Mouse (Mus musculus) cerebellum, adult 9-10 months (tissue): ENCODE measurements around the gene Xkrx.
"Not testable (repeated sequence)": the region's sequence is repeated elsewhere in the genome, so short reads cannot be mapped to it uniquely, and the experiment has no call there.

ENCODE experiments used
- DNase-seq: peaks from one replicate; pipeline ENCODE4 v3.0.0; 2022

Xkrx gene

DNA sequence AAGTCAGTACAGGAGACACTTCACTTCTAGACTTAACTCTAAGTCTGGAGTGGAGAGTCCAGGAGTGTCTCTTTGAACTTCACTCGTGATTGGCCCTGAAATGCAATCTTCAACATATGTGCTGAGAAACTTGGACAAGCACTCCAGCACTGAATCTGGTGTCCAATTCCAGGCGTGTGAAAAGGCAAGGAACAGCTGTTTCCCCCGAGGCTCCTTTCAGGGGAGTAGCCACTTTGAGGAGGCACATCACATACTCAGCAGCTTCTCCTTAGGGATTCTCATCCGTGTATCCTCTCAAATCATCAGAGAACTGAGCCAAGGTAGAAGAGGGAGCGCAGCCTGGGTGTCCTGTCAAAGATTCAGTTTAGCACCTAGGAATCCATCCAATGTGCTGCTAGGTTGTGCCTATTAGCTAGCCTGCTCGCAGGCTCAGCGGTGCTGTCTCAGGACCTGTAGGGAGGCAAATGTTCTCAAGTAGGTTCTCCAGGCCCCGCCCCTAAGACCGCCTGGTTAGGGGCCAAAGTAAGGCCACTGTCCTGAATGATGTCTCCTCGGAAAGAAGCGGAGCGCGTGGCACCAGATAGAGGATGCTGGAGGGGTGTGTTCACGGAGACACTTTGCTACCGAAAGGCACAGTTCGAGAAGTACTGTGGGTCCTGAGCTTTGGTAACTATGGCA lies at the start of gene Xkrx:
Gene Xkrx, minus strand, starts transcription at position 34 of the 678 bp plus-strand sequence.
- peak; percentile 14 for DNase-seq

DNA sequence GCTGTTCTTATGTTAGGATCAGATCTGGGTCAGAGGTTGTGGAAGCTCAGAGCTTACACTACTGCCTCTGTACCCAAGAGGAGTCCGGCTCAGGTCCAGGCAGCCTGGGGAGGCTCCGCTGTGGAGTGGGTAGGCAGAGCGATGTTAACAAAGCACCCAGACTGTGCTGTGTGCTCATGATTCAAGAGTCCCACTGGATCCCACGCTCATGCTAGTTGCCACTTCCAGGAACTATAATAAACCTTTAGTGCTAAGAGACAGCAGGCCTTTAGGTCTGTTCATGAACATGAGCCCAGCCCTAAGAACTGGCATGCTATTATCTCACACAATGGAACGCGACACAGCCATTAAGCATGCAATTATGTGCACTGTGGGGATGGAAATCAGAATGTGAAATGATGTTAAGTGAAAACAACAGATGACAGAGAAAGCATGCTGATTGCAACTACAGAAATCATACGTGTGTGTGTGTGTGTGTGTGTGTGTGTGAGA lies 49.3 kb upstream of the Xkrx start:
- DNase-seq: no peak

- DNase-seq: no peak
Measured at GRCm38 (mm10) chrX:134208491-134208890, 46.6 kb upstream of the Xkrx start.

DNA sequence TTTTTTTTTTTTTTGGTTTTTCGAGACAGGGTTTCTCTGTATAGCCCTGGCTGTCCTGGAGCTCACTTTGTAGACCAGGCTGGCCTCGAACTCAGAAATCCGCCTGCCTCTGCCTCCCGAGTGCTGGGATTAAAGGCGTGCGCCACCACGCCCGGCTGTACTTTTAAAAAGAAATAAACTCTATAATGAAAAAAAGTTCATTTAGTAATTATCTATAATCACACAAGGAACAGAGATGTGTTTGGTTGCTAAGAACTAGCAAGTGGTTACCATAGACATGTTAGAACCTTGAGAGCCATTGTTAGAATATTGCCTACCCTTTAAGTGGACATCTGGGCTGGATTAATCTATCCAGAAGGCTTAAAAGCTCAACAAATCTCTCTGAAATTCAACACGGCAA lies 25.3 kb upstream of the Xkrx start, which contains the start of gene Arl13a:
Gene Arl13a, plus strand, starts transcription at position 301 of the 400 bp plus-strand sequence.
- DNase-seq: not testable (repeated sequence)

DNA sequence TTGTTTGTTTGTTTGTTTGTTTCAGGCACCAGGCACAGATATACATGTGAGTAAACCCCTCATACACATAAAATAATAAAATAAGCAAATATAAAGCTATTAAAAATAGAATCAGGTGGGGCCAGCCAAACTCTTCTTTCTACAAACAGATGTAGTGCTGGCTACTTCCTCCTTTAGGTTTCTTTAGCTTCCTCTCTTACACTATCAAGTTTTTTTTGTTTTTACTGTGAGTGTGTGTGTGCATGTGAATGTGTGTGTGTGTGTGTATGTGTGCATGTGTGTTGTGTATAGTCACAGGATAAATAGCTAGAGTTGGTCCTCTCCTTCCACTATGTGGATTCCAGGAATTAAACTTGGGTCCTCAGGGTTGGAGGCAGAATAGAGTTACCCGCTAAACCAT lies 12.8 kb upstream of the Xkrx start:
- no peak for DNase-seq

DNA sequence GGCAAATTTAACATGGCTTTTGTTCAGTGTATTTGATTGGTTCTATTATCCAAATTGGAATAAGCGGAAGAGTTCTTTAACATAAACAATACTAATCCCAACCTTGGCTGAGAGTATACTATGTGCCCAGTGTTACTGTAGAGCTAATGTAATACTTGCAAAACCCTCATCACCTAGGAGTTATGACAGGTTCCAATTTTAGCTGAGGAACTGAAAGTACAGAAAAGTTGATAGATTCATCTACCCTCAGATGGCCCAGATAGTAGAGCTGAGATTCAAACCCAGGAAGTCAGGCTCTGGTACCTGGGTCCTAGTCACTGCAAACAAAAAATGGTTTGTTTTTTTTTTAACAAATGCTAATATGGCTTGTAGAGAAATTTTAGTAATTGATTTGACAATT lies 8.7 kb upstream of the Xkrx start:
- no peak for DNase-seq

DNA sequence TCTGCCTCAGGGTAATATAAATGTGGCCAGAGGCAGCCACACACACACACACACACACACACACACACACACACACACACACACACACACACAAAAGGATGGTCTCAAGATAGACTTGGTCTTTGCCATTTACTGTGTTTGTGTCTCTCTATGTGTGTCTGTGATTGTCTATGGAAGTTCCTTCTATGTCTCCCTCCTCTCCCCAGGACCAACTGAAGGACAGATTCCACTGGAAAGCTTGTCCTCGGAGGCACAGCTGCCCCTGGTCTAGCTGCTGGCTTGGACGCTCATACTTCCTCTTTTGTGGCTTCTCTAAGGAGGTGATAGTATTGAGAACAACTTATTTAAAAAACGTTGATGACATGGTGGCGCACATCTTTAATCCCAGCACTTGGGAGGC lies 1.6 kb upstream of the Xkrx start:
- no peak for DNase-seq

- peak; percentile 29 for DNase-seq
Measured at GRCm38 (mm10) chrX:134162826-134163225, 950 bp upstream of the Xkrx start.

- no peak for DNase-seq
Measured at GRCm38 (mm10) chrX:134160442-134160841, 1.4 kb downstream of the Xkrx start.

GRCm38 (mm10) chrX:134158151-134158550 lies 3.7 kb downstream of the Xkrx start:
- DNase-seq: no peak

DNA sequence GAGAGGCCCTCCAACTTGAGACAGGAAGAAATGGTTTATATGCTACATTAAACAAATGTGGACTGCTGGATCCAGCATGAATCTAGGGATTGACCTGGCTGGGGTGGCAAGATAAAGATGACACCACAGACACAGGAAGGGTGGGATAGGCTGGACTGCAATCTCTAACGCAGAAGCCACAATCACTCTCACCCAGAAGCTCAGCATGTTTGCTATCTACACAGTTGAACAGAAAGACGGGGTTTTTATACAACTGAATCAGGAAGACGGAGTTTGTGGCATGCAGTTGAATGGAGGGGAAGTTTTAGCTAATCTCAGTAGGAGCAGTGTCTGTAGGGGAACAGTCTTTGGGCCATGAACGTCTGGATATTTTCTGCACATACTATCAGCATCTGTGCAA lies 19.9 kb downstream of the Xkrx start:
- DNase-seq: no peak

DNA sequence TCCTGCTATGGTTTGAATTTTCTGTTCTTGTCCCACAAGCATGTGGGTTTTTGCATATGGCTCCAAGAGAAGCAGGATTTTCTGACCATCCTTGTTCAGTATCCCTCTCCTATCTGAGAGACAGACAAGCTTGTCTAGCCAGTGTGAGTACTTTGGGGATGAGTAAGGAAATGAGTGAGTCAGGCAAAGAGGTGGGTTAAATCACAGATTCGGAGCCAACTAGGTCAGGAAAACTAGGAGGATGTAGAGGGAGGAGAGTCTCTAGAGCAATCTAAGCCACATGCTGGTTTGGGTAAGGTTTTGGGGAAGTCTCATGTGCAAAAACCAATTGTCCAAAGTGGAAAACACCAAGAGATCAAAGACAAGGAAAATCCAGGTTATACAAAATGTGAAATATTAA lies 20.3 kb downstream of the Xkrx start:
- no peak for DNase-seq

GRCm38 (mm10) chrX:134140024-134140423 lies 21.9 kb downstream of the Xkrx start:
- no peak for DNase-seq

DNA sequence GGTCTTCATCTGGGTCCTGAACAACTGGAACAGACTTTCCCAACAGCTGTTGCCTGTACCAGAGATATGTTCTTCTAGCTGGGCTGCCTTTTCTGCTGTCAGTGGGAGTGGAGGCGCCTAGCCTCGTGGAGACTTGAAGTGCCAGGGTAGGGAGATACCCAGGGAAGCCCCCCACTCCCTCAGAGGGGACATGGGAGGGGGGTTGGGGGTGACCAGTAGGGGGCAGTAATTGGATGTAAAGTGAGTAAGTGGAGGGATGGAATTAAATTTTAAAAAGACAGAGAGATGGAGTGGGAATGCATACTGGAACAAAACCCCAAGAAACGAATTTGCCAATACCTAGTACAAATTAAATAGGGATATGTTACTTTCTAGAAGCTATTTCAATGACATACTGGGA lies 28.1 kb downstream of the Xkrx start:
- DNase-seq: no peak

DNA sequence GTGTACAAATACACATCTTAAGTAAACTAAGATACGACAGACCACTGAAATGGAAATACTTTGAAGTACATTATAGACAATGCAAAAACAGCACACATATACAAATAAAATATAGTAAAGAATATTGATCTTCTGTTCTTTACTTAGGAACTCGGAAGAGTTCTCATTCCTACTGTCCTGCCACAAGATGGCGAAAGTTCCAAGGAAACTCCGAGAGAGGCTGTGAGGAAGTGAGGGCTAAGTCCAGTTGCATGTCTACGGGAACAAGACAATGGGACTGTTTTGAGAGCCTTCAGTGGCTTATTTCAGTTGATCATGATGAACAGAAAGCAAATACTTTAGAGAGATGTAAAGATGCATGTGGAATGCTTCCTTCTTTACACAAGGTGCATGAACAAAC lies 29.6 kb downstream of the Xkrx start:
- peak; percentile 4 for DNase-seq

DNA sequence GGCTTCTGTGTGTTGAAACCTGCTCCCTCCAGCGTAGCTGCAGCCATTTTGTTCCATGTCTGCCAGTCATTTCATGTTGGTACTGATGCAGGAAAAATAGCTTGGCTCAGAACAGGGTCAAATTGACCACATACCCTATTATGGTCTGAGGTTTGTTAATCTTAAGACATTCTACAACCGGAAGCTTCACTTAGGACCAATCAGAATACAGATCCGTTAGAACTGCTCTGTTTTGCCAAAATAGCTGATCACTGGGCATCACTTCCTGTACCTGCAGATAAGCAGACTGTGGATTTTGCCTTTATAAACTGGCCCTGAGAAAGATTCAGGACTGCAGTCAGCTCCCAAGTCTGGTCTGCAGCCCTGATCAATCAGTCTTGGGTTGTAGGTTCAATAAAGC lies 33.3 kb downstream of the Xkrx start:
- DNase-seq: no peak

DNA sequence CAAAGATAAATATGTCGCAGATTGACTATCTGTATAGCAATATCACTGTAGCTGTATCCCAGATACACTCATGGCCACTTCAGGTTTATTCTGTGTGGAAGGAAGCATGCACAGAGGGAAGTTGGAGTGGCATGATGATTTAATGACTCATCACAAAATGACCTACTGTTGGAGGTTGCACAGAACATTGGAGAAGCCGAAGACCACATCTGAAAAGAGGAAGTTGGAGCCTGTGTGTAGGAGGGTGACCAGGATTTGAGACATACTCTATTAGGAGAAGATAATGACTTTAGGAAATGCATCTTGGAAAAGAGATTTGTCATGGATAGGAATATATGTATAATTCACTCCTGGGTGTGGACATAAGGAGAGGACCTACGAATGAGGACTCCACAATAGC lies 45.5 kb downstream of the Xkrx start:
- DNase-seq: no peak

- DNase-seq: no peak
Measured at GRCm38 (mm10) chrX:134111767-134112166, 50.1 kb downstream of the Xkrx start.

- DNase-seq: no peak
Measured at GRCm38 (mm10) chrX:134102641-134103040, 59.2 kb downstream of the Xkrx start.
